Mouse (Mus musculus): Measurements from ENCODE around the gene Timm17a.
A peak's percentile ranks its signal among the peaks of the same experiment; 100 is the strongest.

Timm17a gene

DNA sequence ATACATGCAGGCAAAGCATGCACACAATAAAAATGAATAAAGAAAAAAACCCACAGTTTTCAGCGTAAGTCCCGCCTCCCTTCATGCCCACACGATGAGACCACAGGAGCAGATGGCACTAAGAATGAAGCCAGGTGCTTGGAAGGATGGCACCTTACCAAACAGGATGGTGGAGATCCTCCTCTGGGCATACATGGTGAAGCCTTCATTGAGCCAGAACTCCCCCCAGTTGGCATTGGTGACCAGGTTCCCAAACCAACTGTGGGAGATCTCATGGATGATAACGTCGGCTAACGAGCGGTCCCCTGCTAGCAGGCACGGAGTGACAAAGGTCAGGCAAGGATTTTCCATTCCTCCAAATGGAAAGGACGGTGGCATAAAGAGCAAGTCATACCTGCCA, 42.2 kb downstream of the Timm17a start:
- DNase-seq = no peak

DNA sequence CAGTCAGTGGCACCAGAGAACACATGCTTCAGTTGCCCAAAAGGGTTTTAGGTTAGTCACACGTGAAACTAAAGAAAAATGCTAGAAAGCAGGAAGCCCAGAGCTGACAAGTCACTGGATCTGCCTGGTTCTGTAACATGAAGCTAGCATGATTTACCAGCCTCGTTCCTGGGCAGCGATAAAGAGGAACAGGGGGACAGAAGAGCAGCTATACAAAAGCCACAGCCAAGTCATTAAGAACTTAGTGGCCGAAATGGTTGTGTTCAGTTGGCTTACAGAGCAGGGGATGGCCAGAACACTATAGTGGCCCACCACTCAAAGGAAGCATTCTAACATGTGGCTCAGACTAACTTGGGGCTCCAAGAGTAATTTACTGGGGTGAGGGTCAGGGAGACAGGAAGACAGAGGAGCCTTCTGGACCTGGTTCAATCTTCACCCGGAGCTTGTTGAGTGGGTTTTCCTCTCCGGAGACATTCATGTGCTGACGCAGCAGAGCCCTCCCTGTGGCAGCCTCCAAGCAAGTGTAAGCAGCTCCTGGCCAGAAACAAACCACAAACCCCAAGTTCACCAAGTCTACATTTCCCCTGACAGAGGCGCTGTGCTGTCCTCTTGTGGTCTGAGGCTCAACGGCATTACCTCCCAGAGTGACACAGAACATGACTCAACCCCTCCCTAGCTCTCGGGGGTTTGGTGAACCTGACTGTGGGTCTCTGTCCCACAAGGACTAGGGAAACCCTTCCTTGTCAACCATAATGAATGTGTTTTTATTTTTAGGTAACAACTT, 45.7 kb downstream of the Timm17a start:
- DNase-seq = no peak

DNA sequence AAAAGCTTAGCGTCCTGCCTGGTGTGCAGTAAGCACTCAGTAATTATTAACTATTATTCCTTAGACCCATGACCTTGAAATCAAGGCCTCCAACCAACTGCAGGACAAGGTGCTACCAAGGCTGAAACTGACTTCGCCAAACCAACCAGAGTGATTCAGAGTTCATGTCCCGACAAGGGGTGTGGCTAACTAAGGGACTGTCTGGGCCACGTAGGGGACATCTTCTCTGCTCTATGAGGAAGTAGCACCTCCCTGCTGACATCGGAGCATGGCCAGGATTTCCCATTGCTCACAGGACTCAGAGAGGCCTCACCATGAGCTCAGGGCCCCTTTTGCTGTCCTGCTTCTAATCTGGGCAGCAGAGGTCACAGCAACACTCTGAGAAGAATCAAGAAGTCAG, 47.7 kb downstream of the Timm17a start:
- DNase-seq = no peak

DNA sequence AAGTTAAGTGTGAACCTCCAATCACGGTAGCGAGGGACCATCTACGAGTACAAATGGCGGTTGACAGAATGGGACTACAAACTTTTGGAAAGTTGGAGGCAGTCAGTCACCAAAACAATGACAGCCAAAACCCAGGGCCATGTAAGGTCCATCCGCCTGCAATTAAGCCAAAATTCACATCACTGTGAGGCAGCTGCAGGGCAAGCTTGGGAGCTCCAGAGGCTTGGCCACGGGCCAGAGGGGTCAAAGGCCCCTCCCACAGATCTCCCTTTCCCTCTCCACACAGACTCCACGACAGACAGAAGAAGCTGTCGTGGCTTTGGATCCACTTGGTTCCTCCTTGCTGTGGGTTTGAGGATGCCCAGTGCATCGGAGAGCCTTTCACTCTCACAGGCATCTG, 50.3 kb downstream of the Timm17a start:
- DNase-seq = no peak

DNA sequence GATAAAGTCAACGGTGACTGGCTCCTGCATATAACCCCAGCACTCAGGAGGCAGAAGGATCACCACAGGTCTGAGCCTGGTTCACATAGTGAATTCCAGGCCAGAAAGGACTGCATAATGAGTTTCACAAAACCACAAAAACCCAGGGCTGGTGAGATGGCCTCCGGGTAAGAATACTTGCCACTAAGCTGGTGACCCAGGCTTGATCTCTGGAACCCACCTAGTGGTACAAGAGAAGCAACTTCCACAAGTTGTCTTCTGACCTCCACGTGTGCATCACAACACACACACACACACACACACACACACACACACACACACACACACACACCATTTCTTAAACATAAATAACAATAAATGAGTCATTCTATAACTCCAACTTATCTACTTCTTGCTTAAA, 51.2 kb downstream of the Timm17a start:
- DNase-seq = no peak

DNA sequence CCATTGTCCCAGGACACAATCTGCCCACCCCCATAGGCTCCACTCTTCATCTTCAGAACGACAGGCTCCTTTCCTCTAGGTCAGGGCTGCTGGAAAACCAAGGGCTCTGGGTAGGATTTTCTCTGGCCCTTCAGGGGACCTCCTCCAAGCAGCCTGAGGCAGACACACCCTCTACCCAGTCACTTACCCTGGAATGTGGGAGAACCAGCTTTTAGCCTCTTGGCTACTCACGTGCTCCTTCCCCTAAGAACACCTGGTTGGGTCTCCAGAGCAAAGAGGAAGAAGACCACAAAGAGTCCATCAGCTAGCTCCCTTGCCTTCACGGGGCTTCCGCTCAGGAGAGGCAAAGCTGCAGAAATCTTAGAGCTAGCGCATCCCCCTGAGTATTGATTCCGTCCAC, 52.6 kb downstream of the Timm17a start:
- no peak for DNase-seq

DNA sequence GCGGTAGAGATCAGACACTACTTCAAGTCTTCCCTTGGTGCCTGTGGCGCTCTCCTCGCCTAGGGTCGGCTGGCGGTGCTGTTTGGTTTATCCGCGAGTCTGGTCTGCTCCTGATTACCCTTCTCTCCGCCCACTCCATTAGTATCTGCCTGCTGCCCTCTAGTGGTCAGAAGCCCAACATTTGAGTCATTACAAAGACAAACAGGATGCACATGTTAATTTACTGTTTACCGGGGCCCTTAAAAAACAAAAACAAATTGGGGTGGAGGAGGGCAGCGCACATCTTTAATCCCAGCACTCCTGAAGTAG, 54.5 kb downstream of the Timm17a start:
- peak; percentile 64 for DNase-seq

DNA sequence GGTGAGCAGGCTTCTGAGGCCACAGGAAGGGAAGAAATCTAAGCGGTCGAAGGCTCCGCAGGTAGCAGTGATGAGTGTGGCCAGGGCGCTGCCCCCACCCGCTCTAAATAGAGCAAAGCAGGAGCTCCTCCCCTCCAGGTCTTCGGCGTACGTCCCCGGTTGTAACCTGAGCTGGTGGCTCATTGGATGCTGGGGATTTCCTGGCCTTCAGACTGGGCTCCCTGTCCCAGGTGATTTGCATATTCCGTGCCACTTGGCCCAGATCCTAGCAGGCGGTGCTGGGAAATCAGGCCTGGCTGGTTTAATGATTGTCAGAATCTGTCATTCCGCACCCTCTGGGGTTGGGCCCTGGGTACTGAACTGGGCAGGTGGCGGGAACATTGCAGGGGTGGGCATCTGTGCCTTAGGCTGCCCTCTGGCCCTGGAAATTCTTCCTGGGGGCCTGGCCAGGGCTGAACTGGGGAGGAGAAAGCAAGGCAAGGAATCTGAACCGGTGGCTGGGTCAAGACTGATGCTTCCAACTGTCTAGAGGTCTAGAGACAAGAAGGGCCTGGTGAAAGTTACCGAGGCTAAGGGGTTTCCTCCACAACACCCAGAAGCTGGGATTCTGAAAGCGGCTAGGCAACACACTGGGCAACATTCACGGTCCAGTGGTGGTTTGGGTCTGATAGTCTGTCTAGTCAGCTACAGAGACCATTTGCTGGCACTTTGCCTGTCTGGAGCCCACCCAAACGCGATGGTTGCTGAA, 55.0 kb downstream of the Timm17a start, which contains the start of gene Elf3:
TSS of gene Elf3 (minus strand) at position 189 of the 748 bp plus-strand sequence.
- no peak for DNase-seq

DNA sequence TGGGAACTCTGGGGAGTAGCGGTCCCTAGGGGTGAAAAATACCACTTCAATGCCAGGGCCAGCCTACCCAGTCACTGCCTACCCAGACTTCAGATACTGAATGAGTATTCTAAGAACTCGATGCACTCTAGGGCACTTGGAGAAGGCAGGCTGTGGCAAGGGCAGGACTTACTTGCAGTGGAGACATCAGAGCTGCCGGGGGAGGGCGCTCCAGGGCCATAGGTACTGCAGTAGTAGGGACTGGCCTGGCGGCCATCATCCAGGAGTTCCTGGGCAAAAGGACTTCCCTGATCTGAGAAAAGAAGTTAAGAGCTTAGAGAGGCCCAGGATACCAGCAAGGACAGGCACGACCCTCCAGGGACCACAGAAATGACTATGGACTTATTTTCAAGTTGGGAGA, 57.3 kb downstream of the Timm17a start:
- no peak for DNase-seq

DNA sequence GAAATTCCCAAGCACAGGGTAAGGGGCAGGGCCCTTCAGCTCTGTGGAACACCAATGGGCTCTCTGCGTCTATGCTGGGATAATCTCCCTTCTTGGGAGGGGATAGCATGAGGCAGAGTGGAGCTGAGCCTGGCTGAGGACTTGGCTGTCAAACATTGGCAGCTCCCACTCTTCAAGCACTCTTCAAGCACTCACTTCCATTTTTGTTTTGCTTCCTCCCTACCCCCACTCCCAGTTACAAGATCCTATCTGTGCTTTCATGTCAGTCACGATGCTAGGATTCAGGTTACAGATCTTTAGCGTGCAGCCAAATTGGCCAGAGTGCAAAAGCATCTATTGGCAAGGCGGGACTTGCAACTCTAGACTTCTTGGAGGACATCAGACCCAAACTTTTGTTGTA, 60.7 kb downstream of the Timm17a start:
- DNase-seq = no peak

DNA sequence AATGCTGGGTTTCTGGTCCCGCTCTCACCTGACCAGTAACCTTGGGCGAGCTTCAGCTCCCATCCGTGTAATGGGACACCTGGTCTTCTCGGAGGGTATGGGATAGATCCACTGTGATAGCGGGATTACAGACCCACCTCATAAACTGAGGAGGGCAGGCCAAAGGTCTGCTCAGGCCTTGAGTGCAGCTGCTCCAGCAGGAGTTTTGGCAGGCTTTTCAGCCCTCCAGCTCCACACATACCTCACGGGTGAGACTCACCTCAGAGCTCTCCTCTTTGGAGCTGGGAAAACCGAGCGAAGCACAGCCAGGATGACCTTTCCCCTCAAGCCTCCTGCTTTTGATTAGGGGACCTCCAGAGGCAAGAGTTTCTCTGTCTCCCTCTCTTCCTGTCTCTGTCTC, 62.2 kb downstream of the Timm17a start:
- no peak for DNase-seq

DNA sequence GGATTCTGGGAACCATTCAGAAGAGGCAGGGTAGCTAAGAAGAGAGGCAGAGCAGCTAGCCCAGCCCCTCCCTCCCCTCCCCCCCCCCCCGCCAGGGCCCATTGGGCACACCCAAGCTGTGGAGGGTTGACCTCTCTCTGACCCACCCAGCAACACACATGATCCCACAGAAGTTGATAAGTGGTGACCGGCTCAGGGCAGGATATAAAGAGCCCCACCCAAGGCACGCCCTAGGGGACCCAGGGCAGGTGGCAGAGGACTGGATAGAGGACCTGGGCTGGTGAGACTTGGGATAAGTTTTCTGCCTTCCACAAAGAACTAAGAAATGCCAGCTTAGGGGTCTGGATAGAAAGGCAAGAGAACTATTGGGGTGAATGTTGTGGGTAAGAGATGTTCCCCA, 62.9 kb downstream of the Timm17a start:
- no peak for DNase-seq

DNA sequence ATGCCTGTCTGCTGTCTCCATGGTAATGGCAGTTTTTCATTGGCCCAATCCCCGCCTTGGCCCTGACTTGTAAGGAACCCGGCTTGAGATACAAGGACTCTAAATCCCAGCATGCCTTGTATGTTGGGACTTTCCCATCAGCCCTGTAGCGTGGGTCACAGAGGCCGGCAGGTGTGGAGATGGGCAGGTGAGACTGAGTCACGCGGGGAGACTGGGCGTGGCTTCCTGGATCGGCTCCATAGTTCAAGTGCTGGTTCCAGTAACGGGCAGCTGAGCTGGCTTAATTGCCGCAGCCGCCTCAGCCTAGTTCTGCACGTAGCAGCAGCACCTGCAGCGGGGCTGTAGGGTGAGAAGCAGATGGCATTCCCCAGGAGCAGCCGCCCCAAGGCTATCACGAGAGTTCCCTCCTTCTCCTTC, 65.1 kb downstream of the Timm17a start:
- peak; percentile 51 for DNase-seq
